Mouse (Mus musculus) lung, adult 2 months (tissue): ENCODE data around the gene 4930402F06Rik.

Experiments used
- CTCF ChIP-seq: fragments of 200-500 bp; IDR thresholded peaks from 2 replicates; pipeline ENCODE4 v1.5.1; 2011; ENCODE audit warnings: mild to moderate bottlenecking, low read length, control low read depth; ENCODE audit not compliant: insufficient read depth
- POLR2A ChIP-seq: fragments of 200-500 bp; IDR thresholded peaks from 2 replicates; pipeline ENCODE4 v1.6.1; 2011; ENCODE audit warnings: low read depth, mild to moderate bottlenecking, control low read depth, low read length, borderline replicate concordance; ENCODE audit errors: extremely low read depth

- TF ChIP-seq CTCF (no peak), POLR2A (no peak)
Observed at GRCm38 (mm10) chr2:35443325-35443724, 46.4 kb upstream of the 4930402F06Rik start.
